Mouse (Mus musculus): ENCODE measurements around the gene E130114P18Rik.

DNA sequence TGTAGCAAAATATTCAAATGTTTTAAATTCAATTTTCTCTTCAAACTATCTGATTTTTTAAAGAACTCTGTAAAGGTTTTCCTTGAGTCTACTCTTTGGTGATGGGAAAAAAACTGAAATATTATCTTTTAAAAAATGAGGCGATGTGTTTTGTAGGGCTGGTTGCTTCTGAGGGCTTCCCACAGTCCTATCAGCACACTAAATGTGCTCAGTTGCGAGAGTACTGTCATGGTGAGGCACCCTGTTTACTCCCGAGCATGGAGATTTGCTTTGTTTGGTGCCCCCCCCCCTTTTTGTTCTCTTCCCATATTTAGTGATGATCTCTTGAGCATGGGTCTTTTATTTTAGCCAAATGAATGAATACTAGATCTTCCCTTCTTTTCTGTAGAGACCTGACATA lies 4.2 kb upstream of the E130114P18Rik start:
- no peak for TF ChIP-seq CTCF (IDR thresholded peaks at IDR 0.05; ENCODE audit: borderline replicate concordance, extremely low read depth, insufficient read depth, insufficient read length)
- no peak for TF ChIP-seq POLR2A (IDR thresholded peaks at IDR 0.05; ENCODE audit: borderline replicate concordance, extremely low read depth, insufficient read depth, insufficient read length, poor library complexity, severe bottlenecking)
